Mouse (Mus musculus): ENCODE data around the gene Gstt4.

DNA sequence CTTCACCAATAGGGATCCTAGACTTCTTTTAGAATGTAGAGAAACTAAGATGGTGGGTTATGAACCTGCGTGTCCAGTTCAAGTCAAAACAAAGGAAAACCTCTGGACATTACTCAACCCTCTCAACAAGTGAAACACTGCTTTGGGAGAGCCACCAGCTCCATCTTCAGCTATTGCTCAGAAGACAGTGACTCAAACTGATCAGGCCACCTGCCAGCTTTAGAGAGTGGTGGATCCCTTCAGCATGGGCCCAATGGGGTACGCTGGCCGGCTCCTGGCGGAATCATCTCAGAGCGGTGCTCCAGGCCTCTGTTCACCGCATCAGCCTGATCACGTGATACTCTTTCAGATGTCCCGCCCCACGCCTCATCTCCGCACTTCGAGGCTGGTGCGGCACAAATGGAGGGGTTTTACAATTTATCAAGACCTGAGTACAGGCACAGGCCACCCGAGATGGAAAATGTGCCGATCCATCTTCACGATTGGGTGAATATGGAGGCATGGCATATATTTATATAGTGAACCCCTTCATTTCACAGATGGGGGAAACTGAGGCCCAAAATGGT, 33.2 kb upstream of the Gstt4 start:
- TF ChIP-seq CTCF (IDR thresholded peaks at IDR 0.05; ENCODE audit: borderline replicate concordance, insufficient read depth, low read length), result no peak
- no peak for TF ChIP-seq POLR2A (IDR thresholded peaks at IDR 0.05; ENCODE audit: low read depth, low read length)
